Mouse (Mus musculus) retina, adult 2 months (tissue): ENCODE results near the gene Ano4.

ENCODE experiments used
- DNase-seq: peaks from one replicate; pipeline ENCODE4 v3.0.0-alpha.2; 2012; ENCODE audit warnings: low read depth, low spot score

Ano4 gene

GRCm38 (mm10) chr10:88950297-88950653, 394.3 kb downstream of the Ano4 start:
- no peak for DNase-seq

GRCm38 (mm10) chr10:88949649-88950296, 394.8 kb downstream of the Ano4 start:
- no peak for DNase-seq
